Mouse (Mus musculus) urinary bladder, postnatal 10 days (tissue): Measurements from ENCODE around the gene Togaram2.
"Not testable (repeated sequence)": the region's sequence is repeated elsewhere in the genome, so short reads cannot be mapped to it uniquely, and the experiment has no call there.

Experiments used
- DNase-seq: peaks from one replicate; pipeline ENCODE4 v3.0.0; 2022; ENCODE audit warnings: low spot score

Gene Togaram2

DNA sequence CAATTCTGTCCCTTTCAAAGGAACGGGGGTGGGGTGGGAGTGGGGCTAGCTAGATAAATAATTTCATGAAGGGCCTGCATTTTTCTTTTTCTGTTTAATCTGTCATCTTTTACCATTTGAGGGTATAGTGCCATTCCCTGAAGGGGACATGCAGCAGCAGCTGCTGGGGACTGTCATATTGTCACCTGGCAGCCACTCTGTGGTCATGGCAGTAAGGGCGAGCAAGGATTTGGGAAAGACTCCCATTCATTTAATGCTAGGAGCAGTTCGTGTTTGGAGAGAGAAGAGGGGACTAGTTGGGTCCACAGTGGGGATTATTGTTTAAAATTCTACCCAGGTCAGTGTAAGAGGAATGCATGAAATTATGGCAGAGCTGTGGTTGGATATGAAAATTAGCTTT lies 63.4 kb downstream of the Togaram2 start:
- no peak for DNase-seq

GRCm38 (mm10) chr17:71742156-71742555 lies 69.1 kb downstream of the Togaram2 start:
- DNase-seq = no peak

DNA sequence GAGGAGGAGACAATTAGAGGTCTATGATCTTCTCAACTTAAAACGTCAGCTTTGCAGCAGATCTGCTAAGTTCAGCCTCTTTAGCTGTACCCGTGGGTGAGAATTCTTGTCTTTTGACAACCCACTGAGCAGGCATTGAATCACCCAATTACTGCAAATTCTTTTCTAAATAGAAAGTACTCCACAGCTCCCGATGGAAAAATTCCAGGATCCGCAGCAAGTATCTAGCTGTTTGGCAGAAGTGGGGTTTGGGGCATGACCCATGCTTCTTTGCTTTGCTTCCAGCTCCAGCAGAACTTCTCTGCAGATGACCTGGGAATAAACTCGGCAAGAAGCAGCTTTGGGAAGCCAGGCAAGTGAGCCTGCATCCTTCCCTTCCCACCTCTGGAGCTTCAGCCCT lies 69.9 kb downstream of the Togaram2 start:
- no peak for DNase-seq

- no peak for DNase-seq
Measured at GRCm38 (mm10) chr17:71746114-71746513, 73.1 kb downstream of the Togaram2 start.

GRCm38 (mm10) chr17:71747561-71747960 lies 74.5 kb downstream of the Togaram2 start:
- DNase-seq = no peak

GRCm38 (mm10) chr17:71749616-71750168 lies 76.6 kb downstream of the Togaram2 start:
- DNase-seq = no peak

DNA sequence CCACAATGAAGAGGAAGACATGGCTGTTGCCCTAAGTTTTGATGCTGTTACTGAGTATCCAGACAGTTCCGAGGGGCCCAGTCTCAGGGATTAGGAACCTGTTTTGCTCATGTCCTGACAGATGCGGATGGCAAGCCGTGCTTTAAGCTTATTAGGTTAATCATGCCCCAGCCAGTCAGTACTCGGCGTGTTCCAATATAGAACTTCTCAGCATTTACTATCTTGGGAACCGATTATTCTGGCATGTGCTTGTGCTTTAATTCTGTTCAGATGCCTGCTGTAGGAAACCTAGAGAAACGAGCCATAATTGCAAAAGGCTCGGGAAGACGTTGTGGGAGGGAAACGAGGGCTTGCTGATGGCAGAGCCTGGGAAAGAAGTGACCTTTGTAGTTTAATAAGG lies 79.8 kb downstream of the Togaram2 start, which contains the start of gene Pcare:
Gene Pcare (minus strand): TSS at position 64 of the 400 bp plus-strand sequence.
- no peak for DNase-seq

DNA sequence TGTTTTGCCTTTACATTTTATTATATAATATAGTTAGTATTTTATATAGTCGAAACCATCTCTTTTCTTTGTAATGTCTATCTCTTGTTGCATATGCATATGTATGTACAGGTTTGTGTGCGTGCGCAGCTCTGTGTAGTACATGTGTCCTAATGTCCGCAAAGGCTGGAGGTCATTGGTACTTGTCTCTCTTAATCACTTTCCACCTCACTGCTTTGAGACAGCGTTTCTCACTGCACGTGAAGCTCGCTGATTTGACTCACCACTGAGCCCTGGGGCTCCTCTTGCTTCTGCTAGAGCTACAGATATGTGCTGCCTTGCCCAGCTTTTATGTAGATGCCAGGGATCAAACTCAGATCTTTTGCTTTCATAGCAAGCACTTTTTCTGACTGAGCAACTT lies 87.5 kb downstream of the Togaram2 start:
- no peak for DNase-seq

DNA sequence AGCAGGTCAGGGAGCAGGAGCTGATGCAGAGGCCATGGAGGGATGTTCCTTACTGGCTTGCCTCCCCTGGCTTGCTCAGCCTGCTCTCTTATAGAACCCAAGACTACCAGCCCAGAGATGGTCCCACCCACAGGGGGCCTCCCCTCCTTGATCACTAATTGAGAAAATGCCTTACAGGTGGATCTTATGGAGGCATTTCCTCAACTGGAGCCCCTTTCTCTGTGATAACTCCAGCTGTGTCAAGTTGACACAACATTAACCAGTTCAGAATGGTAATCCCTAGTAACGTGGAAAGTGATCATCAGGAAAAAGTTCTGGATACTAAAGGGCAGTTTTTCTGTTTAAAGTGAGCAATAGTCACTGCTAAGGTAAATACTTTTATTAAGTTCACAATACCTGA lies 95.1 kb downstream of the Togaram2 start, which contains the start of gene Clip4:
Gene Clip4 (plus strand): TSS at position 301 of the 400 bp plus-strand sequence.
- not testable (repeated sequence) for DNase-seq

- no peak for DNase-seq
Measured at GRCm38 (mm10) chr17:71769564-71769963, 96.5 kb downstream of the Togaram2 start.

DNA sequence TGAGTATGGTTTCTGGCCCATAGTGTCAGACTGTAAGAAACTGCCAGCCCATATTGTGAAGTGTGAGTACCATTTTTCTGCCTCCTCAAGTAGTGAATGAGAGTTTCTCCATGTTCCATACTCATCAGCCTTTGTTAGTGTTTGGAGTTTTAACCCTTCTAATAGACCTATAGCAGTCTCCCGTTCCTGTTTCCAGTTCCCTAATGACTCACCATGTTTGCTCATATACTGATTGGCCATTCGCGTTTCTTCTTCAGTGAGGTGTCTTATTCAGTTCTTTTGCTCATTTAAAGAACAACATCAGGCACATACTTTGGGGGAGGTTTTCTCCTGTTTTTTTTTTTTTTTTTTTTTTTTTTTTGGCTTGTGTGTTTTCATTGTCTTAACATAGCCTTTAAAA lies 97.6 kb downstream of the Togaram2 start:
- DNase-seq = no peak

- no peak for DNase-seq
Measured at GRCm38 (mm10) chr17:71774173-71774572, 101.1 kb downstream of the Togaram2 start.

GRCm38 (mm10) chr17:71775279-71775678 lies 102.2 kb downstream of the Togaram2 start:
- DNase-seq = no peak

- no peak for DNase-seq
Measured at GRCm38 (mm10) chr17:71778696-71779095, 105.6 kb downstream of the Togaram2 start.
